Mouse (Mus musculus) heart, postnatal 0 days (tissue): ENCODE results near the gene E330009J07Rik.

Source experiments
- CTCF ChIP-seq: IDR thresholded peaks from 2 replicates; pipeline ENCODE4 v1.5.1; 2016; ENCODE audit warnings: antibody characterized with exemption, control low read depth, low read depth
- EP300 ChIP-seq: IDR thresholded peaks from 2 replicates; pipeline ENCODE4 v1.6.1; 2016; ENCODE audit warnings: antibody characterized with exemption, low read depth

DNA sequence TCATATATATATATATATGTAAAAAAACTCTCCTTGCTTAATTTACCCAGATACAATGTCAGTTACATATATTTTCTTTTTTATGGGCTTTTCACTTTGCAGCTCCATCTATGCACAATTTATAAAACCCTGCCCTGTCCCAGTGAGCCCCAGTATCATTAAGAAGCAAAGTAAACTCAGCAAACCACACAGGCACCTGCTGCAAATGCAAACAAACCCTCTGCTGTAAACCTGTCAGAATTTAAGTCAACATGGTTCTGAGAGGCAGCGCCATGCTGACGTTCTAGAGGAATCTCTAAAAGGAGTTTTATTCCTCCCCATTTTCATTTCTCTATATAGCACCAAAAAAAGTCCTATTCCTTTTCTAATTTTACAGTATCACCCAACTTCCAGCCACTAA, 33.9 kb downstream of the E330009J07Rik start:
- no peak for TF ChIP-seq CTCF
- no peak for TF ChIP-seq EP300
